Mouse (Mus musculus) lung, adult 18-20 months (tissue): ENCODE data around the gene Bcan.
A peak's percentile ranks its signal among the peaks of the same experiment; 100 is the strongest.

Source experiments
- DNase-seq, 2 experiments: peaks; one replicate each; pipeline ENCODE4 v3.0.0; 2022; ENCODE audit warnings: mixed read lengths in 2 of 2

The Bcan gene

DNA sequence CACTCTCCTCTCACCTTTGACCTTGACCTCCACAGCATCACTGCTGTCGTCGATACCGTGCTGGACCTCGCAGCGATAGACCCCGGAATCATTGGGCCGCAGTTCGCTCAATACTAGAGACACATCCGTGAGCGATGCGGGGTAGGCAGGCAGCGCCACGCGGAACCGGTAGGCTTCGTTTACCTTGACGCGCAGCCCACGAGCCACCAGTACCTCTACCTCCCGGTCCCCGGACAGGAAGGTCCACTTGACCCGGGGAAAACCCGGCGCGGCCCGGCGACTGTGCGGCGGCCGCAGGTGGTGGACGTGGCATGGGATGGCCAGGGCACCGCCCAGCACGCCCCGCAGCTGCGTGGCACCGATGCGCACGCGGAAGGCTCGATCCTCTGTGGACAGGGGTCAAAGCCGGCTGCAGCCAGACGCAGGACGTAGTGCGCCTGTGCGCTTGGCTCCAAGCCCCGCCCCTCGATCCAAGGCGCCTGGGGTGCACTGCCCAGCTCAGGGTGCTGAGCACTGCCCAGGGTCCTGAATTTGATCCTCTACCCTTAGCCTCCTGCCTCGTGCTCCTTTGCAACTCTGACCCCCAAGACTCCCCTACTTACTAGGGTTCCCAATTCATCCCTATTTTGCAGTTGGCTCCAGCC, 2.9 kb downstream of the Bcan start:
- peak in 1 of 2 experiments; percentile 40 for DNase-seq

DNA sequence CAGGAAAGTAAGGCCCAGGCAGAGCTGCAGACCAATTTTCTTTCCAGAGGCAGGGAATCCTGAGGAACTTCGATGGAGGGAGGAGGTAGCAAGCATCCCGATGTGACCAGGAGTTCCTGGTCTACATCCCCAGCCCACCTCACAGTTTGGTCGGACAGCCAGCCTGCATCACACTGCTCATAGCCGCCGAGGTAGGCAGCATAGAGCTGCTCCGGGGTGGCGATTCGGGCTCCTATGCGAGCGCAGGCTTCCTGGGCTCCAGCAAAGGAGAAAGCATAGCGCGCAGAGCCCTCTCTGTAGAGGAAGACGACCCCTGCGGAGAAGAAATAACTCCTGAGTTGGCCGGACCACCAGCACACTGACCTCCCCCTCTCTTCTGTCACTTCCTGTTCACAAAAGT, 3.6 kb downstream of the Bcan start:
- DNase-seq, result no peak

DNA sequence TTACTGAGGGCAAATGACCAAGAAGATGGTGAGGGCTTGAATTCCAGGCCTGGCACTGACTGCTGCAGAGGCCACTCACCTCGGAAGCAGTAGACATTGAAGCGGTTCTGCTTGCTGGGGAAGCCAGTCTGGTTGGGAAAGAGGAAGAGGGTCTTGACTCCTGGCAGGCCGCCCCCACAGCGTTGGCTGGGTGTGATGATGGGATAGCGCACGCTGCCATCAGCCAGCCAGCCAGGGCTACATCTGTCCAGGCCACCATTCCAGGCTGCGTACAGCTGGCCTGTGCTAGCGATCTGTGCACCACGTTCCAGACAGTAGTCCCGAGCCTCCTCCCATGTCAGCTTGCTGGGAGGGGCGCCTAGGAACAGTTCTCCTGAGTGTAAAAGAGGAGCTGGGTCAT, 4.7 kb downstream of the Bcan start:
- peak in 1 of 2 experiments; percentile 34 for DNase-seq

DNA sequence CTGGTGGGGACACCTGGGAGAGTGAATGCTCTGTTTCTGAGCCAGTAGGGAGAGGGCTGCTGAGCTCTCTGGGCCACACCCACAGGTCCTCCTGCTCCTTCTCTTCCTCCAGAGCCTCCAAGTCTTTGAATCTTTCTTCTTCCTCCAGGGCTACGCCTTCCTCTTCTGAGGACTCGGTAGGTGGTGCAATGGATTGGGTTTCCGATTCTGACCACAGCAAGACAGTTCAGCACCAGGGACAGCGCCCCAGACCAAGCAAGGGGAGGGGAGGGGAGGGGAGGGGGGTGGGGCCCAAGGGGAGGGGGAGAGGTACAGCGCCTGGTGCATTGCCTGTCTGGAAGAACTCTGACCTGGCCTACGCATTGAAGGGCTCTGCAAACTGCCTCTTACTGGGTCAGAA, 6.6 kb downstream of the Bcan start:
- DNase-seq, result no peak

DNA sequence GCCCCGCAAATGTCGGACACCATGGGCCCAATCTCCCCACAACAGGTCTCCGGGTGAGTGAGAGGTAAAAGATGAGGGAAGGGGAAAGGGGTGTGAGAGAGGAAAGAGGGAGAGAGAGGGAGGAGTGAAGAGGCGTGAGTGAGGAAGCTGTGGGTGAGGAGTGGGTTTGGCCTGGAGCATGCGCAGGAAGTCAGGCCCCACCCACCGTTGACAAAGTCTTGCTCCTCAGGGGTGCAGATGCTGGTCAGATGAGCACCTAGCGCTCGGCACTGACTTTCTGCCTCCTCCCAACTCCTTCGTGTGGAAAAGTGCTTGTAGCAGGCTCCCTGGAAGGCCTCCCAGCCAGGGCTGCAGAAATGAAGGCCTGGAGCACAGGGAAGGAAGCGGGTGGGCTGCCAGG, 10.1 kb downstream of the Bcan start:
- no peak for DNase-seq

DNA sequence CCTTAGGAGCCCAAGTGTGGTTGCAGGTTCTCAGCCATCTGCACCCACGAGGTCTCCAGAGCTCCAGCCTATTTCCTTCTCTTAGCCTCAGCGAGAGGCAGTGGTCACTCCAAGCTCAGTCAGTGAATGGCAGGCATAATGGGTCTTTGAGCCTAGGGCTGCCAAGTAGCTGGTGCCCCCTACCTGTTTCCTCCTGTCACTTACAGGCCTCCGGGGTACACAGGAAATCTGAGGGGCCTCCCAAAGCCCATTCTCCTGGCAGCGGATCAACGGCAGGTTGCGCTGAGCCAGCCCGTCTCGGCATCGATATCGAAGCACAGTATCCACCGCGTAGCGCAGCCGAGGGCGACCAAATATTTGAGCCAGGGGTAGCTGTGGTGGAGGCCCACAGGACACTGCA, 12.0 kb downstream of the Bcan start:
- DNase-seq, result no peak

DNA sequence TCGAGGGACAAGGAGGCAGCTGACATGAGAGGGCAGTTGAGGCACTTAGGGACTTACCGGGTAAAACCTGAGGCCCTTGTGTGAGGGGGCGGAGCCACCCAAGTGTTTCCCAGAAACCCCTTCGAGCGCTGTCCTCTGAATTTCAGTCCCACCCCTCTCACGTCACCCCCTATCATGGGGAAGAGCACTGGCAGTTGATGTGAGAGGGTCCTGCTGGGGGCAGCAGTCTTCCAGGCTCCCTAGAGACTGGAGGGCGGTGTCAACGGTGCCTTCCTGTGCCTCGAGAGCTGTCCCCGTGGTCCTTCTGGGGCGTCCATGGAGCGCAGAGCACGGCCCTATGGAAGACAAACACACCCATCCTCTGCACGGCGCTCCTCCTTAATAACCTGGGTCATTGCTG, 12.4 kb downstream of the Bcan start:
- peak in 1 of 2 experiments; percentile 36 for DNase-seq

DNA sequence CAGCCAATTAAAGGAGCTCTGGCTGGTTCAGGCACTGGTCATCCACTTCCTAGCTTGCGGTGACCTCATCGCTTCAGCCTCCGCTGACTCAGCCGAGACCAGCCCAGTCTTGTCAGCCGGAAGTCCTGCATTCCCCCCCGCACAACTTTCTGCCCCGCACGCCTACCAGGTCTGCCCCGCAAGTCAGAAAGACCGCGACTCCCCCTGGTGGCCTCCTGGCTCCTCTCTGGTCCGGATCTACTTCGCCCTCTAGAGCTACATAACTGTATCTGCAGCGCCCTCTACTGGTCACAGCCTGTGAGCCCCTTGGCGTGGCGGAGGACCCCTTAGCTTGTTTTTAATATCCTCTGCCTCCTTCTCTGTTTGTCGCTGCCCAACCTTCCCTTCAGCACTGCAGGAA, 13.2 kb downstream of the Bcan start:
- peak; percentile 92 to 96 for DNase-seq

DNA sequence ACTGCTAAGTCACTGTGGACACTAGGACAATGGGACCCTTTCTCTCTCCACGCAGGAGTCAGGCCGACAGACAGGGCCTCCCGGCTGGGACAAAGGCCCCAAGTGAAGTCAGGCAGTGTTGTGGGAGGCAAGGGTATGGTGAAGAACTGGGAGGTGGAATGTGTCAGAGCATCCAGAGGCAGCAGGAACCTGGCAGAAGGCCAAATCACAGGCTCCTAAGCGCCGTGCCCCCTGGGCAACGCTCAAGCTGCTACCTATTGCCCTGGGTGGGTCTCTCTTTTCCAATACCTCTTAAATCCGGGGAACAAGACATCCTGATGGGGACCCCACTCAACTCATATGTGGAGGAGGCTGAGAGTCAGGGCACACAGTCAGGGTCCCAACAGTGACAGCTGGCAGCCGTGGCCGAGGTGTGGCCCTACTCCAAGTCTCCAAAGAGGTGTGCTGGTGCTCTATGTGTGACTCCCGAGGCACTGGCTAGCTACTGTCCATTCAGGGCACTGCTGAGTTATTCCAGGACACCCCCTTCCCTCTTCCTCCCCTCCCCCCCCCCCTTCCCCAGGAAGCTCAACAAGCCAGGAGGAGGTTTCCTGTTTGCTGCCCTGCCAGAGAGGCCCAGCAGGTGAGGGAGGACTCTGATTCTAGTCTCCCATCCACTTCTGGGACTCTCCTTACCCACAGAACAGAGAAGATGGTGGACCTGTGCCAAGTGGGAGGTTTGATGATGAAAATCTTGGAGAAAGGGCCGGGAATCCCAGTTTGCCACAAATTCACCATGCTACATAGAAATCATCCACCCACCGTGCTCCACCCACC, 14.3 kb downstream of the Bcan start:
- DNase-seq, result no peak

DNA sequence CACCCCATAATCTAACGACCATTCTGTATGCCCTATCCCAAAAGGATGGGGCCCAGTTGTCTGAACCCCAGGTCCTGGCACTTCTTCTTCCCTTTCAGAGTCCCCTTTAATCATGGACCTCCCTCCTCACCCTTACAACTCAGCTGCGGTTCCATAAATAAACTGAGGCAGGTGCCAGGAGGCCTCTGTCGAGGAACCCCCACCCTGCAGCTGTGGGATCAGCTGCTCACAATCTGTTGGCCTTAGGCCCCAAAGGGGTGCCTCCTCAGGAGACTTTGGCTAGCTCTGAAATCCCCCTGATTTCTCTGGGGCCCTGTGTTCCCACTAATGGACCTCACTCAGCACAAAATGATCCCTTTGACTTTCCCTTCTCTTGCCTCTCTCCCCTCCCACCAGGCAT, 15.9 kb downstream of the Bcan start:
- no peak for DNase-seq

DNA sequence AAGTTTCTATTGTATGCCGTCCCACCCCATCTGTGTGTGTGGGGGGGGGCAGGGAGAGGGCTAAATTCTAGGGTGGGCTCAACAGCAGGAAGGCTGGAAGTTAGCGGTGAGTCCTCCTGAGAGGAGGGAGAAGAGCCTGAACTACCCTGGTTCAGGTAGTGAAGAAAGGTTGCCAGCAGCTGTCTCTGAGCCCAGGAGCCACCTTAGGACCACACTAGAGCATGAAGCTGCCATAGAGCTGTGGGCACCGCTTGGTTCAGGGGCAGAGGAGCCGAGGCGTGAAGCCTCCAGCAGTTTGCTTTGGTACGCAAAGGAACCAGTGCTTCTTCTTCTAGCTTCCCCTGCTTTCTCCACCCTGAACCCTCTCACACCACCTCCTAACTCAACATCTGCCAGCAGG, 16.4 kb downstream of the Bcan start:
- DNase-seq, result no peak

DNA sequence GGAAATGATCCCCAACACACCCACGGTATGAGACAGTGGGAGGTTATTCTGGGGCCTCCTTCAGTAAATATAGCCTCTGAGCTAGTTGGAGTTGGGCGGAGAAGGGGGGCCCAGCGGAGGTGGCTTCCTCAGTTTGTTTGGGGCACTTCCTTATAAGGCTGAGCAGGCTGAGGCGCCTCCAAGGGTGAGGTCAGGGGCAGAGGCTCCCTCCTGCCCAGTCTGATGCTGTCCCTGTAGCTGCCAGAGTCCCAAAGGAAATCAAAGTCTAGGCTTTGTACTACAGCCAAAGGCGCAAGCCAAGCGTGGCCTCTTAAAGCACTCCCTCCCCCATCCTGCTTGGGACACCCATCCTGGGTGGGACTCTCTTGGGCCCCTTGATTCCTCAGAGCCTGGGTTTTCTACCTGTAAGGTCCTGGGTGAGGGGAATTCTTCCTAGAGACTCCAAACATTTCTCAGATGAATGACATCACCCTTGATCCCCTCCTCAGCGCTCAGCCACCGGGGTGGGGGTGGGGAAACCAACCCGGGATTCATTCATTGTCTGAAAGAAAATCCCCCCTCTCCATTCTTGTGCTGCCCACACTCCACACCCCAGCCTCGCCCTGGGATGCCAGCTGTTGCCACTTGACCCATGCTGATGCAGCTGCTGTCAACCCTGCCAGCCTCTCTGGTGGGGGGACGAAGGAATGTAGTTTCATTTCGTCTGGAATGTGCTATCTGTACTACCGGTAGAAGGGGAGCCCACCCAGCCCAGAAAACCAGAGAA, 17.0 kb downstream of the Bcan start:
- DNase-seq, result peak; percentile 83 to 86

DNA sequence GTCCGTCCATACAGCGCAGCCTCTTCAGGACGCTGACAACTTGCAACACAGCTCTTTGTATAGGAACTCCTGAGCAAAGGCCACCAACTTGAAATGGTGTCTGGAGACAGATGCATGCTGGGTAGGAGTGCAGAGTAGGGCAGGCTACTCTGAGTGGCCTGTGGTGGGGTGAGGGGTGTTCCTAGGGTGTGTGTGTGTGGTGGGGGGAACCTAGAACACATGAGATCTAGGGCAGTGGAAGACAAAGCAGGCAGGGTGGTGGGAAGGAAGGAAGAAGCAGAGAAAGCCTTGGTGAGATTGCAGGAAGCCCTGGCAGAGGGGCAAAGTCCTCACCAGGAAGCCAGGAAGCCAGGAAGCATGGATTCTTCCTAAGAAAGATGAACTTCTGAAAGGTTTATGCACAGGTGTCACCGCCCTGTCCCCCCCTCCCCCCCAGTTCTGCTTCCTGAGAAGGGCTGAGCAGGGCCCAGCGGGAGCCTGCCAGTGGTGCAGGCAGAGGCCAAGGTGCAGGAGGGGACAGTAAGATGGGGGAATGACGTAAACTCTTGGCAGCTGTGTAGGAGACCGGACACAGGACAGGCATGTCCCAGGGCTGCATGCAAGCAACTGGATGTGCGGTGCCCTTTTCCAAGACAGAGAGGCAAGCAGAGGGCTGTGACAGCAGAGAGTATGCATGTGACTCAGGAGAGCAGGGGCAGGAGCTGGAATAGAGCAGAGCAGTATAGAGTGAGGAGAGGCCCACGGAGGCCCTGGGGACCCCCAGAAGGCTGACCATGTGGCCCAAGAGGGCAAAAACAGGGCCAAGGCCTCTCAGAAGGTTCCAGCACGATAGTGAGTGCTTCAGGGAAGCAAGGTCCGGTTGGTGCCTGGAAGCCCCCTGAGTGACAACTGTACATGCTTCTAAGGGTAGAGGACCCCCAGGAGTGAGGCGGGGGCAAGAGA, 17.9 kb downstream of the Bcan start:
- peak; percentile 65 to 80 for DNase-seq

DNA sequence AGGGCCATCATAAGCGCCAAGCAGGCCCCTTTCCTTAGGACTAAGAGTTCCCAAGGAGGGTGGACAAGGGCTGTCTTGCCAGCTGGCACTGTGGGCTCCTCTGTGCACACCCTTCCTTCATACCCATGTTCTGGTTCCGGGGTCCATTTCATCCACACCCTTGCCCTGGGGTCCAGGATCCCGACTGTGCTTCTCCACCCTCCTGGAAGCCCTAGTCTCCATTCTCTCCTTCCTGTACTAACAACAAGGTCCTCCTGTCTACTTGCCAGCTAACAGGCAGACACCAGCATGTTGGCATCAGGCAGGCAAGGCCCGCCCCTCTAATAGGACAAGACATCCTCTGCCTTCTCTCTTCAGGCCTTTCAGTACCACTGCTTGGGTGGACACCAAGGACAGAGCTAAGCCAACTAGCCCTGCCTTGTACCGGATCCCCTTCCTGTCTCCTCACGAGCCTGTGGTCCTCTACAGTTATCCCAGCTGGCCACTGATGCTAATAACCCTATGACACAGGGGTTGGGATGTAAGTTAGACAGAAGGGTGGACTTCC, 18.7 kb downstream of the Bcan start:
- peak in 1 of 2 experiments; percentile 56 for DNase-seq

DNA sequence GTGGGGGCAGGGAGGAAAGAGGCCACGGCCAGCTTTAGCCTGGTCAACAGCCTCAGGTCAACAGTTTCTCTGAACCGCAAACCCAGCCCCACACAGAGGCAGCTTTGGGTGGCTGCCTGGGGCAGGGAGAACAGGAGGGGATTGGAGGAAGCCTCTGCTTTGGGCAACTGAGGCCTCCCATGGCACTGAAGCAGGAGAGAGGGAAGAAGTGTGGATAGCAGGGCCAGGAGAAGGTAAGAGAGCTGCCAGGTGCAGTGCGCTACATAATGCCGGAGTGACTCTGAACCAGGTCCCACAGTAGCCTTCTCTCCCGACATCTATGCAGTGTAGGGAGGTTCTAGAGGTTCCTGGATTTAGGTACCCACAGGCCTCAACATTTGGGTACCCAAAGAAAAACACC, 19.3 kb downstream of the Bcan start:
- DNase-seq, result no peak

DNA sequence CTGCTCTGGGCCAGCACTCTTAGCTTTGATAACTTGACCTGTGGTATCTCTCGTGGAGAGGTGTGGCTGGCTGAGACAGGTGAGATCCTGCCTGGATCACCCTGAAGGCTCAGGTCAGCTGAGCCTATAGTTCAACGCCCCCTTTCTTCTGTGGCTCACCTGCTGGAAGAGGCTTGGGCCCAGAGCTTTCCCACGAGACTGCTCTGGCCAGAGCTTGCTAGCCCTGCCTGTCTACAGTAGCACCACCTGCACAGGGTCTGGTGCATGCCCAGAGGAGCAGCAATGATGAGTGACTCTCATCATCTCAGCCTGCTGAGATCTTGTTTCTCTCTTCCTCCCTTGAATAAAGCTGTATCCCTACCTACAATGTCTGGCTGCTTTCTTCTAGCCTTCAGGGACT, 19.9 kb downstream of the Bcan start:
- DNase-seq, result no peak

DNA sequence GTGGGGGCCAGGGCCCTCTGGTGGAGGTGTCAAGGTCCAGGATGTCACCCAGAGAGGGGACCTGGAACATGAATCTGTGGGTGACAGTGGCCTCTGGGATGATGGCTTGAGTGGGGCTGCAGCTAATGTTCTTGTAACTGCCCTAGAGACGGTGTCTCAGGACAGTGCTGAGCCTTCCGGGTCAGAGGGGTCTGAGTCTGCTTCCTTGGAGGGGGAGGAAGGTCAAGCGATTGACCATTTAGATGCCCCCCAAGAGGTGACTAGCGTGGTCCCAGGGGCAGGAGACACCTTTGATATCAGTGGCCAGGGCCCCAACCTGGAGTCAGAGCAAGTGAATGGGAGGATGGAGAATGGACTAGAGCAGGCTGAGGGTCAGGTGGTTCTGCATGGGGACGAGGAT, 20.5 kb downstream of the Bcan start:
- DNase-seq, result no peak

DNA sequence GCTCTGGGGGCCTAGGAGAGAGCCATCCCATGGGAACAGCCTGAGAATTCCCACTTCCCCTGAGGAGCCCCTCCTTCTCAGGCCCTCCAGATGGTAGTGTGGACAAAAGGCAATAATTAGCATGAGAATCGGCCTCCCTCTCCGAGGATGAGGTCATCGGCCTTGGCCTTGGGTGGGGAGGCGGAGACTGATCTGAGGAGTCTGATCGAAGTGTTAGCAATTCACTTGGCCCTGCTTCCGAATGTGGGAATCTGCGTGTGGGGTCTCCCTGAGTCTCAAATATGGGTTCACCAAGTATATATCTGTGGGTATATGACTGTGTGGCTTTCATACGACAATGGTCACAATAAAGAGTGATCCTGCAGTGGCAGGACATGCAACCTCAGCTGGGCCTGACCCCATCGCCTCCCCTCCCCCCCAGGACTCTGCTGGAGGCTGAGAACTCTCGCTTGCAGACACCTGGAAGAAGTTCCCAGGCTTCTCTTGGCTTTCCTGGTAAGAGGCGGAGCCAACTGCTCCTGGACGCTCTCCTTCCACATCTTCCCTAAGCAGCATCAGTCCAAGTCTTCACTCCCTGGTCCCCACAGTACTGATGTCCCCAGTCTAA, 25.5 kb downstream of the Bcan start:
- DNase-seq, result peak in 1 of 2 experiments; percentile 52

DNA sequence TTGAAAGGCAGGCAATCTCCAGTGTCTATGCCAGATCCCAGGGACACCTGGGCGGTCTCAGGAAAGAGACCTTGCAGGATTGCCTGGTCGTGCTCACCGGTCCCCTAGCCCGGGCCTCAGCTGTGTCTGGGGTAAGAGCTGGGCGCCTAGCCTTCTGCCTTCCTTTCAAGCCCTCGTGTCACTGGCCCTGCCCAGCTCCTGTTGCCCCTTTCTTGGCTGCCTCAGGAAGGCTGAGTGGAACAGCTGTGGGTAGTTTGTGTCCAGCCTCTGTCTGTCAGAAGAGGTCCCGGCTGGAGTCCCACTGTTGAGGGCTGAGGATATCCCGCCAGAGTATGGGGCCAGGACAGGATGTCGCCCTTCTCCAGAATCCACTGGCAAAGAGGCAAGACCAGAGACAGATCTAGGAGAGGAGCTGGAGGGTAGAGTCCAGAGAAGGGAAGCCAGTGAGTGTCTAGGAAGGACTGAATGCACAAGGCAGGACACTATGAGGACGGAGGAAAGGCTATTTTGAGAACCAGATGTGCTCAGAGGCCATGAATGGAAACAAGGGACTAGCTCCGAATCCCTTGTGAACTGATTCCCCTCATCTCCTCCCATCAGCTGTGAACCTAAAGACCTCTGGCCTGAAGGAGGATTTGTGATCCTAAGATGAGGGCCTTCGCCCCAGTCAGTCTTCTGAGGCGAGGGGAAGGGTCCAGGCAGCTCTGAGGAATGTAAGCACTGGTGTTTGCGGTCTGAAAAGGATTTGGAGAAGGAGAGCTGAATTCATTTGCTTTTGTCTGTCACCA, 26.2 kb downstream of the Bcan start:
- DNase-seq, result no peak

DNA sequence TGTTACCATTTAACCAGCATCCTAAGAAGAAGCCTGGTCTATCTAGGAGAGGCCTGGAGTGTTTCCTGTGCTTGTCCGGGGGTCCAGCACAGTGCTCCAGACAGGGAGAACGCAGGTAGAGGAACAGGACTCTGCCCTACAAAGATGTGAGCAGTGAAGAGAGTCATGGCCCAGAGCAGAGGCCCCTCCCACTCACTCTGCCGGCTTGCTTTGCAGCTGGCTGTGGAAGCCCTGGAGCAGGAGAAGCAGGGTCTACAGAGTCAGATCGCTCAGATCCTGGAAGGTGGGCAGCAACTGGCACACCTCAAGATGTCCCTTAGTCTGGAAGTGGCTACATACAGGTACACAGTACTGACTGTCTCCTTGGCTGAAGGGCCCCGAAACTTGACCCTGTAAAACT, 27.3 kb downstream of the Bcan start:
- DNase-seq, result no peak

DNA sequence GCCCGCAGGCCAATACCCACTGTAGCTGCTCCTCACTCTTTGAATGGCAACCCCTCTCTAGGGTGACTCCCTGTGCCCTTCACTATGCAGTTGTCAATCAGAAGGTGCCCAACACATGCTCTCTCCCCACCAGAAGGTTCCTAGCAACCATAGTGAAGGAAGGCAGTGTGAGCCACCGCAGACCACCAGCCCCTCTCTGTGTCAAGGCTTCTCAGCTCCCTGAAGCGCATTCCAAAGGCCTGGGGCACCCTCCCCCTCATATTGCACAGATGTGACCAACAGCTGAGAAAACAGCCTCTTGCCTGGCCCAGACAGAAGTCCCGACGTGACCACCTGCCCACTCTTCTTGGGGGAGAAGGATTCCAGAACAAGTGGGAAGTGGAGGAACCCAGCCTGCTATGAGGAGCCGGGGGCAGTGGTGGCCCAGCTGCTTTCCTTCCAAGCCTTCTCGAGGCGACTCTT, 27.8 kb downstream of the Bcan start:
- no peak for DNase-seq
